Mouse (Mus musculus): ENCODE measurements around the gene Rcsd1. TPM values are rescaled to one million over a fixed set of nuclear protein-coding genes. Genes with fewer than 3 reads are reported as not detected.

The Rcsd1 gene
- total and polyA plus RNA-seq, 2 experiments from 2014 or later, result 7.6 to 8.0 TPM

GRCm38 (mm10) chr1:165629975-165630374 is 79.6 kb downstream of the Rcsd1 start:
- 40% methylated on average over 8 of the region's 8 CpGs for WGBS
- DNase-seq (ENCODE audit: low spot score), result no peak
- H3K27ac ChIP-seq (ENCODE audit: low read depth, low read length), result no peak overlapping the region
- no peaks in the 10 kb centered on the region for H3K9me3 ChIP-seq (ENCODE audit: low read length)
- H3K4me3 ChIP-seq (ENCODE audit: low read depth, low read length), result no peak overlapping the region
- no peak overlapping the region for H3K4me2 ChIP-seq (ENCODE audit: low read depth, low read length, poor library complexity, severe bottlenecking)
- TF ChIP-seq CTCF (IDR thresholded peaks at IDR 0.05), result no peak
- H3K9ac ChIP-seq (replicated peaks; ENCODE audit: low read length, poor library complexity, severe bottlenecking), result 0 out of 2 replicates have a peak overlapping the region, but pooled peaks have one; percentile 13
- ATAC-seq (ENCODE audit: low FRiP score), result no peak
- H3K4me1 ChIP-seq (ENCODE audit: insufficient read depth, low read length), result no peaks in the 10 kb centered on the region
- H3K36me3 ChIP-seq (ENCODE audit: insufficient read depth, low read length), result no peaks in the 10 kb centered on the region
- no peaks in the 10 kb centered on the region for H3K27me3 ChIP-seq (ENCODE audit: insufficient read depth, low read length)

GRCm38 (mm10) chr1:165628603-165629002 is 81.0 kb downstream of the Rcsd1 start:
- WGBS, result 88% methylated on average over 1 of the region's 1 CpGs
- H3K9ac ChIP-seq (replicated peaks; ENCODE audit: low read length, poor library complexity, severe bottlenecking), result no peak overlapping the region
- no peak for ATAC-seq (ENCODE audit: low FRiP score)

GRCm38 (mm10) chr1:165625896-165626295 is 83.7 kb downstream of the Rcsd1 start:
- Histone ChIP-seq H3K4me2 (ENCODE audit: low read depth, low read length, poor library complexity, severe bottlenecking) (no peak overlapping the region), H3K27ac (ENCODE audit: low read depth, low read length) (no peak overlapping the region), H3K4me1 (ENCODE audit: insufficient read depth, low read length) (no peaks in the 10 kb centered on the region), H3K4me3 (ENCODE audit: low read depth, low read length) (no peak overlapping the region), H3K27me3 (ENCODE audit: insufficient read depth, low read length) (no peaks in the 10 kb centered on the region), H3K9me3 (ENCODE audit: low read length) (no peaks in the 10 kb centered on the region), H3K9ac (replicated peaks; ENCODE audit: low read length, poor library complexity, severe bottlenecking) (no peak overlapping the region), H3K36me3 (ENCODE audit: insufficient read depth, low read length) (no peaks in the 10 kb centered on the region)
- WGBS, result 76% methylated on average over 5 of the region's 5 CpGs
- no peak for ATAC-seq (ENCODE audit: low FRiP score)
- no peak for TF ChIP-seq CTCF (IDR thresholded peaks at IDR 0.05)
- no peak for DNase-seq (ENCODE audit: low spot score)

More at GRCm38 (mm10) chr1:165628603-165629002, 81.0 kb downstream of the Rcsd1 start:
- H3K4me2 ChIP-seq (ENCODE audit: low read depth, low read length, poor library complexity, severe bottlenecking), result no peak overlapping the region
- no peaks in the 10 kb centered on the region for H3K36me3 ChIP-seq (ENCODE audit: insufficient read depth, low read length)
- no peak for DNase-seq (ENCODE audit: low spot score)
- H3K4me3 ChIP-seq (ENCODE audit: low read depth, low read length), result no peak overlapping the region
- no peaks in the 10 kb centered on the region for H3K27me3 ChIP-seq (ENCODE audit: insufficient read depth, low read length)
- H3K9me3 ChIP-seq (ENCODE audit: low read length), result no peaks in the 10 kb centered on the region
- H3K4me1 ChIP-seq (ENCODE audit: insufficient read depth, low read length), result no peaks in the 10 kb centered on the region
- no peak for TF ChIP-seq CTCF (IDR thresholded peaks at IDR 0.05)
- no peak overlapping the region for H3K27ac ChIP-seq (ENCODE audit: low read depth, low read length)

GRCm38 (mm10) chr1:165625058-165625457 is 84.5 kb downstream of the Rcsd1 start:
- no peak for ATAC-seq (ENCODE audit: low FRiP score)
- TF ChIP-seq CTCF (IDR thresholded peaks at IDR 0.05), result no peak

GRCm38 (mm10) chr1:165618201-165618624 is 91.3 kb downstream of the Rcsd1 start:
- no peak overlapping the region; the same call in 1 of the 2 replicates for H3K27ac ChIP-seq (ENCODE audit: low read depth, low read length)
- WGBS, result 45% methylated on average over 9 of the region's 9 CpGs
- no peaks in the 10 kb centered on the region for H3K9me3 ChIP-seq (ENCODE audit: low read length)
- no peak overlapping the region for H3K4me2 ChIP-seq (ENCODE audit: low read depth, low read length, poor library complexity, severe bottlenecking)
- H3K36me3 ChIP-seq (ENCODE audit: insufficient read depth, low read length), result no peaks in the 10 kb centered on the region; the same call in 1 of the 2 replicates
- ATAC-seq (ENCODE audit: low FRiP score) (no peak; the same call in 1 of the 2 replicates), DNase-seq (ENCODE audit: low spot score) (no peak)
- H3K27me3 ChIP-seq (ENCODE audit: insufficient read depth, low read length), result no peaks in the 10 kb centered on the region
- no peak overlapping the region for H3K4me3 ChIP-seq (ENCODE audit: low read depth, low read length)
- TF ChIP-seq CTCF (IDR thresholded peaks at IDR 0.05), result no peak
- no peaks in the 10 kb centered on the region; the same call in none of the 2 replicates for H3K4me1 ChIP-seq (ENCODE audit: insufficient read depth, low read length)
- no peak overlapping the region for H3K9ac ChIP-seq (replicated peaks; ENCODE audit: low read length, poor library complexity, severe bottlenecking)

More at GRCm38 (mm10) chr1:165625058-165625457, 84.5 kb downstream of the Rcsd1 start:
- no peak overlapping the region for H3K4me3 ChIP-seq (ENCODE audit: low read depth, low read length)
- H3K4me2 ChIP-seq (ENCODE audit: low read depth, low read length, poor library complexity, severe bottlenecking), result no peak overlapping the region
- H3K4me1 ChIP-seq (ENCODE audit: insufficient read depth, low read length), result no peaks in the 10 kb centered on the region
- H3K9me3 ChIP-seq (ENCODE audit: low read length), result no peaks in the 10 kb centered on the region
- DNase-seq (ENCODE audit: low spot score), result no peak
- H3K27me3 ChIP-seq (ENCODE audit: insufficient read depth, low read length), result no peaks in the 10 kb centered on the region
- 90% methylated on average over 5 of the region's 5 CpGs for WGBS
- no peaks in the 10 kb centered on the region for H3K36me3 ChIP-seq (ENCODE audit: insufficient read depth, low read length)
- H3K27ac ChIP-seq (ENCODE audit: low read depth, low read length), result no peak overlapping the region
- no peak overlapping the region for H3K9ac ChIP-seq (replicated peaks; ENCODE audit: low read length, poor library complexity, severe bottlenecking)

GRCm38 (mm10) chr1:165617166-165617891 is 92.2 kb downstream of the Rcsd1 start:
- no peak for DNase-seq (ENCODE audit: low spot score)
- Histone ChIP-seq H3K4me2 (ENCODE audit: low read depth, low read length, poor library complexity, severe bottlenecking) (peak overlapping the region; percentile 5; the same call in 1 of the 2 replicates), H3K9ac (replicated peaks; ENCODE audit: low read length, poor library complexity, severe bottlenecking) (no peak overlapping the region)

More at GRCm38 (mm10) chr1:165617166-165617891, 92.2 kb downstream of the Rcsd1 start:
- no peak overlapping the region for H3K4me3 ChIP-seq (ENCODE audit: low read depth, low read length)
- H3K27ac ChIP-seq (ENCODE audit: low read depth, low read length), result peak overlapping the region; percentile 47
- WGBS, result 14% methylated on average over 15 of the region's 15 CpGs
- no peaks in the 10 kb centered on the region for H3K27me3 ChIP-seq (ENCODE audit: insufficient read depth, low read length)
- no peak for TF ChIP-seq CTCF (IDR thresholded peaks at IDR 0.05)
- no peak; the same call in 1 of the 2 replicates for ATAC-seq (ENCODE audit: low FRiP score)
- no peaks in the 10 kb centered on the region; the same call in none of the 2 replicates for H3K4me1 ChIP-seq (ENCODE audit: insufficient read depth, low read length)
- no peaks in the 10 kb centered on the region for H3K9me3 ChIP-seq (ENCODE audit: low read length)
- H3K36me3 ChIP-seq (ENCODE audit: insufficient read depth, low read length), result no peaks in the 10 kb centered on the region; the same call in 1 of the 2 replicates
